Mouse (Mus musculus) ES-Bruce4 (cell line): ENCODE data around the gene Rerg. TPM values are rescaled to one million over a fixed set of nuclear protein-coding genes. Genes with fewer than 3 reads are reported as not detected.

Source experiments
- H3K27ac ChIP-seq: 2 replicates; pipeline ENCODE4 v1.5.1; 2012; ENCODE audit warnings: low read length, inconsistent platforms; ENCODE audit not compliant: insufficient read depth
- H3K27me3 ChIP-seq: 2 replicates; pipeline ENCODE4 v1.6.1; 2012; ENCODE audit warnings: mild to moderate bottlenecking, low read length, inconsistent platforms; ENCODE audit not compliant: control insufficient read depth, poor library complexity, insufficient read depth, severe bottlenecking
- H3K36me3 ChIP-seq: 2 replicates; pipeline ENCODE4 v1.6.1; 2012; ENCODE audit warnings: inconsistent platforms, mild to moderate bottlenecking, low read length, moderate library complexity; ENCODE audit not compliant: control insufficient read depth, poor library complexity, insufficient read depth, severe bottlenecking
- H3K4me1 ChIP-seq: one replicate; pipeline ENCODE4 v1.8.1; 2011; ENCODE audit warnings: low read length; ENCODE audit not compliant: control insufficient read depth, insufficient read depth
- H3K4me3 ChIP-seq: 2 replicates; pipeline ENCODE4 v1.5.1; 2011; ENCODE audit warnings: low read depth, mild to moderate bottlenecking, low read length
- H3K9ac ChIP-seq: 2 replicates; pipeline ENCODE4 v1.6.1; 2012; ENCODE audit warnings: low read depth, mild to moderate bottlenecking, inconsistent platforms; ENCODE audit not compliant: poor library complexity, severe bottlenecking
- H3K9me3 ChIP-seq: replicated peaks from 2 replicates; pipeline ENCODE4 v1.6.1; 2012; ENCODE audit warnings: mild to moderate bottlenecking, low read length, inconsistent platforms; ENCODE audit not compliant: control insufficient read depth, poor library complexity, insufficient read depth, severe bottlenecking
- CTCF ChIP-seq: IDR thresholded peaks from one replicate; pipeline ENCODE4 v1.8.1; 2011; ENCODE audit warnings: low read depth, low read length
- EP300 ChIP-seq: IDR thresholded peaks from 2 replicates; pipeline ENCODE4 v1.6.1; 2011; ENCODE audit warnings: low read depth, low read length; ENCODE audit not compliant: insufficient read depth
- POLR2A ChIP-seq: IDR thresholded peaks from one replicate; pipeline ENCODE4 v1.8.1; 2011; ENCODE audit warnings: low read length; ENCODE audit not compliant: insufficient read depth
- polyA plus RNA-seq: library from polyadenylated mRNA; stranded (reverse); fragments of >200 nt; gene quantifications from 2 replicates; pipeline ENCODE4 v1.2.4, GENCODE M21; 2011; ENCODE audit warnings: low read depth; ENCODE audit not compliant: missing spikeins, insufficient read depth, insufficient read length

Rerg gene
- polyA plus RNA-seq, 1 experiment: not detected

DNA sequence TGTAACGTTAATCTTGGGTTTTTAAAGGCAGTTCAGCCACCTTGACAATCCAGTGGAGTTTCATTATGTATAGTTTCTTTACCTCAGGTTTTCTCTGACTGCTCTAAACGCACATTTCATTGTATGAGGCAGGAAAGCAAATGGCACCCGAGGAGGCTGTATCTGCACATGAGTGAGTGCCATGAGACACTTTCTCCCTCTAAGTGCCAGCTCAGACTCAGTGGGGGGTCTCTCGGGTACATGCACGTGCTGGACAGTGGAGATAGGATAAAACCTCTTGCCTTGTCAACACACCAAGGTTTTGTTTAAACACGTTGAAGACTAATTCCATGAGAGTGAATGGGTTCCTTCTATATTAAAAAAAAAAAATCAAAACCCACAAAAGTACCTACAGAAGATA is 81.8 kb downstream of the Rerg start:
- peaks cover 2% of the 10 kb centered on the region; the same call in 1 of the 2 replicates for H3K9me3 ChIP-seq
- TF ChIP-seq POLR2A (no peak), EP300 (no peak), CTCF (no peak)
- no peak overlapping the region for H3K4me3 ChIP-seq
- H3K27ac ChIP-seq: no peak overlapping the region
- H3K36me3 ChIP-seq: no peaks in the 10 kb centered on the region
- H3K9ac ChIP-seq: no peak overlapping the region
- no peaks in the 10 kb centered on the region for H3K4me1 ChIP-seq
- no peaks in the 10 kb centered on the region for H3K27me3 ChIP-seq

DNA sequence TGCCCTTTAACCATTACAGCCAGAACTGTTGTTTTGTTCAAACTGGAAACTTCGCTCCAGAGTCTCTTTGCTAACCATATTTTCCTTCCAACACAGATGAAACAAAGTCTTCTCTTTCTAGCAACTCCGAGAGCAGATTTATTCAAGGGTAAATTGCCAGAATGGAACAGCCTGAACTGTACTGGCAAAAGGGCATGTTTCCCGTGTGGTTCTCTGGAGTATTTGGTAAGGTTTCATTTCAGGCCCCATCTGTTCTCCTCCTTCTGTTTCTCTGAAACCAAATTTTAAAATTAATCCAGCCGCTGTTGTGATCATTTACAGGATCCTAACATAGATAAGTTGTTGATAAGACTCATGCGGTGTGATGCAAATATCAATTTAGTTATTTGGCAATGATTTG is 82.3 kb downstream of the Rerg start:
- no peak overlapping the region for H3K27ac ChIP-seq
- peaks cover 2% of the 10 kb centered on the region; the same call in 1 of the 2 replicates for H3K9me3 ChIP-seq
- H3K4me1 ChIP-seq: no peaks in the 10 kb centered on the region
- H3K27me3 ChIP-seq: no peaks in the 10 kb centered on the region
- H3K9ac ChIP-seq: no peak overlapping the region
- no peak overlapping the region for H3K4me3 ChIP-seq
- TF ChIP-seq CTCF (no peak), POLR2A (no peak), EP300 (no peak)
- no peaks in the 10 kb centered on the region for H3K36me3 ChIP-seq

GRCm38 (mm10) chr6:137087470-137087869 is 82.8 kb downstream of the Rerg start:
- Histone ChIP-seq H3K4me3 (no peak overlapping the region), H3K27ac (no peak overlapping the region), H3K4me1 (no peaks in the 10 kb centered on the region), H3K9ac (no peak overlapping the region), H3K27me3 (no peaks in the 10 kb centered on the region), H3K36me3 (no peaks in the 10 kb centered on the region), H3K9me3 (peaks cover 2% of the 10 kb centered on the region; the same call in 1 of the 2 replicates)
- TF ChIP-seq EP300: no peak

DNA sequence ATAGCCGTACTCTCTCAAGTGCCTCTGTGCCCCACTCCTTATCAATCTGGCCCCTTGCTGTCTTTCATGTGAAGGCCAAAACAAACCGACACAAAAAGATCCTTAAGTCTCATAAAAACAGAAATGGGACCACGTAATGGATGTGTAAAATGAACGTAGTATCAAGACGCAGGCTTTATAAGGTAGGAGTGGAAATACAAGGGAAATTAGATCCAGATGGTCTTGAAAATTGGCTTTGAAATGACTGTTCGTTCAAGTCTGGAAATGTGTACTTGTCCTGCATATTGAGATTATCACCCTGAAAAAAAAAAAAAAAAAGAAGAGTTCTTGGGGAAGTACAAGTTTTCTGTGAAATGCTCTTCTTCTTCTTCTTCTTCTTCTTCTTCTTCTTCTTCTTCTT is 90.6 kb downstream of the Rerg start:
- no peak overlapping the region for H3K27ac ChIP-seq
- no peaks in the 10 kb centered on the region for H3K27me3 ChIP-seq
- no peak for TF ChIP-seq POLR2A
- no peak for TF ChIP-seq EP300
- no peak for TF ChIP-seq CTCF
- H3K9me3 ChIP-seq: 0 out of 2 replicates have a peak, but pooled peaks cover 2% of the 10 kb centered on the region
- H3K4me1 ChIP-seq: no peaks in the 10 kb centered on the region
- no peak overlapping the region for H3K9ac ChIP-seq
- no peak overlapping the region for H3K4me3 ChIP-seq
- H3K36me3 ChIP-seq: no peaks in the 10 kb centered on the region

DNA sequence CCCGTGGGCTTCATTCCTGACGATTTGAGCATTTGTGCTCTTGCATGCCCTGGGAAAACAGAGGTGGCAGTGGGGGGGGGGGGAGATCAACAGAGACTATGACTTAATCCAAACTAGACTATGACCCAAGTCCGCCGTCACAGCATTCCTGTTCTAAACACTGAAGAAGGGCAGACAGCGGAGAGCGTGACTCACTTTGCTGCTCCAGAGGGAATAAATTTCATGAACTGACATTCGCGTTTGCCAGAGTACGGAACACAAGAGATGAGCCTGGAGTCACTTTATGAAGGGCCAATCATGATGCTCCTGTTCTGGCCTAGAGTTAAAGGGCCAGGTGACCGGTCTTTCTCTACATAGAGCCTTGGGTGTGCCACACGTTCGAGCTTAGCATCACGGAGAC is 93.6 kb downstream of the Rerg start:
- H3K27ac ChIP-seq: no peak overlapping the region
- no peak overlapping the region for H3K9ac ChIP-seq
- no peaks in the 10 kb centered on the region for H3K27me3 ChIP-seq
- H3K4me3 ChIP-seq: no peak overlapping the region
- H3K9me3 ChIP-seq: 0 out of 2 replicates have a peak, but pooled peaks cover 2% of the 10 kb centered on the region
- H3K36me3 ChIP-seq: no peaks in the 10 kb centered on the region
- TF ChIP-seq CTCF: no peak
- TF ChIP-seq POLR2A: no peak
- TF ChIP-seq EP300: no peak
- no peaks in the 10 kb centered on the region for H3K4me1 ChIP-seq

- H3K4me3 ChIP-seq: no peak overlapping the region
- H3K36me3 ChIP-seq: no peaks in the 10 kb centered on the region
- no peak overlapping the region for H3K27ac ChIP-seq
- H3K9me3 ChIP-seq: 0 out of 2 replicates have a peak, but pooled peaks cover 2% of the 10 kb centered on the region
- no peaks in the 10 kb centered on the region for H3K27me3 ChIP-seq
- no peak overlapping the region for H3K9ac ChIP-seq
- H3K4me1 ChIP-seq: no peaks in the 10 kb centered on the region
- TF ChIP-seq POLR2A (no peak), CTCF (no peak), EP300 (no peak)
Measured at GRCm38 (mm10) chr6:137076225-137076624, 94.1 kb downstream of the Rerg start.
